Mouse (Mus musculus) adipocyte (in vitro differentiated cells): ENCODE results near the gene Map3k14.
"Not testable (repeated sequence)": the region's sequence is repeated elsewhere in the genome, so short reads cannot be mapped to it uniquely, and the experiment has no call there.

Experiments
- DNase-seq: peaks from one replicate; pipeline ENCODE4 v3.0.0-alpha.2; 2016; ENCODE audit warnings: low spot score

Gene Map3k14

DNA sequence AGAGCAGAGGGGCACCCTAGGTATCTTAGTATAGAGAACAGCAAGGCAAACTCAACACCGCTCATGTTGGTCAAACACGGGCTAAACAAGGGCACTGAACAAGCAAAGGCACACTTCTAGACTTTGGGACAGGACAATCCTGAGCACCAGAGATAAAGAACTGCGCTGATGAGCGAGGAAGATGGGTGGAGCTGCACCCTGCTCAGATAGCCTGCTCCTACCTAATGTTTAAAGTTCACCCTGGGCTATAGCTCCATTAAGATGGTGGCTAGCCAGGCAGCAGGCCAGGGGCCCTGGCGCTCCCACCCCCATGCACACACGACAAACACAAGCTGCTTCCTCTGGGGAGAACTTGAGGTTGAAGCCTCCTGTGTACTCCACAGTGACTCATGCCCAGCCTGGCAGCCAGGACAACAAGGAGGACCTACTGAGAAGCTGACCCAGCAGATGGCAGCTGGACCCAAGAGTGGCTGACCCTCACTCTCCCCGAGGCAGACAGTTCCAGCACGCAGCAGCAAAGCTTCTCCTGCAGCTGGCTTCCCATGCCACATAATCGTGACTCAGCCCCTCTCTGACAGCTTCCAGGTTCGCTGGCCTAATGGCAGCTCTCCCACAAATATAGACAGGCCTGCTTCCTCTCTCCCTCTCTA is 21.1 kb downstream of the Map3k14 start:
- DNase-seq, result peak; percentile 87

- DNase-seq, result no peak
Observed at GRCm38 (mm10) chr11:103244856-103245255, 22.4 kb downstream of the Map3k14 start.

- DNase-seq, result no peak
Observed at GRCm38 (mm10) chr11:103240740-103241139, 26.5 kb downstream of the Map3k14 start.

DNA sequence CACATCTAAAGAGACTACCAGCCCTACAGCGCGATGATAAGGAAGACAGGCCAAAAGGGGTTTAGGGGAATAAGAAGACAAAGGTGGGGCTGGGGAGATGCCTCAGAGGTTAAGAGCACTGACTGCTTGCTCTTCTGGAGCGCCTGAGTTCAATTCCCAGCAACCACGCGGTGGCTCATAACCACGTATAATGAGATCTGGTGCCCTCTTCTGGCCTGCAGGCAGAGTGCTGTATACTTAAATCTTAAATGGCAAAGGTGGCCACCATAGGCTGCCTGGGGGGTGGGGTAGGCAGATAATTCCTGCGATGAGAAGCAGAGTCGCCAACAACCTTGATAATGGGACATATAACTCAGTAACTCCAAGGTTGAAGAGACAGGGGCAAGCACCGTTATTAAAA is 29.5 kb downstream of the Map3k14 start:
- no peak for DNase-seq

GRCm38 (mm10) chr11:103236903-103237302 is 30.4 kb downstream of the Map3k14 start:
- DNase-seq, result no peak

GRCm38 (mm10) chr11:103236431-103236830 is 30.8 kb downstream of the Map3k14 start:
- no peak for DNase-seq

DNA sequence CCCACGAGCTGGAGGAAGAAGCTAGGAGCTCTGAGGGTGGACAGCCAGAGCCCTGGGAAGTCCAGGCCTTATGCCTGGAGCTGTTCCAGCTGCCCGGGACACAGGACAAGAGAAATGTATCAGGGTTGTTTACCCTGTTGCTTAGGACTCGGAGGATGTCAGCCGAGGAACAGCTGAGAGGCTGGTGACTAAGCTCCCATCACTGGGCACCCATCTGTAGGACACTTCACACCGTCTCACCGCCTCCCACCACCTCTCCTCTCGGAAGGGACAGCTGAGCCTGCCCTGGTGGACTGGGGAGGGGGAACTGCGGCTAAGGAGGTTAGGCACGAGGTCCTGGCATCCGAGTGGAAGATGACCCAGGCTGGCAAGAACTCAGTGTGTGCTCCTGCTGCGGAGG is 31.6 kb downstream of the Map3k14 start:
- peak; percentile 53 for DNase-seq

DNA sequence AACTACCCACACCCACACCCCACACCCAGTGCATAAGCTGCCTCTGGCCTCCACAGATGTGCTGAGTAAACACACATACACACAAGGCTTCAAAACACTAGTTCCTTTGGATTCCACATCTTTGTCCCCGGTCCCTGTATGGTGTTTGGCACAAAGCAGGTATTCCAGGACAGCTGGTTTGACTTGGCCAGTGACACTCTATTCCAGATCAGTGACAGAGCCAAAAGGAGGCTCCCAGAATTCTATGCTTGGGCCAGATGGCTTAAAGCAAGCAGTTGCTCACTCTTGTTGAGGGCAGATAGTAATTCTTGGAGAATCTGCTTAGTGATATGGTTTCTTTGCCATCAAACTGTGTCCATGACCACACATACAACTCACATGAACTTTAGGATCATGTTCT is 32.8 kb downstream of the Map3k14 start:
- peak; percentile 56 for DNase-seq

DNA sequence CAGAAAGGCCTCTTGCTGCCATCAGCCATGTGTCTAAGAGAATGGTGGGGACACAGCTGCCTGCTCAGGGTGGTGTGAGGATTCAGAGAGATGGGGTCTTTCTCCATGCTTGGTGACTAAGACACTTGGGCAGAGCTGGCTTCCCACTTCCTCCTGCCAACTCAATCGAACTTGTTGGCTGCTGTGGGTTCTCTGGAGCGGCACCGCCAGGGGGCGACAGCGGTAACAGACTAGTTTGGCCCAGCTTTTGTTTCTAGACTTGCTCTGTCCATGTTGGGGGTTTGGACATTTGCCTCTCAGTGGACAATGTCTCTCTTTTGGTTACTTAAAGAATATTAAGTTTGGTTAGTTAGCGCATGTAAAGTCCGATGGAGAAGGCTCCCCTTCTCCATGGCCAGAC is 34.3 kb downstream of the Map3k14 start:
- peak; percentile 79 for DNase-seq

GRCm38 (mm10) chr11:103231367-103231766 is 35.9 kb downstream of the Map3k14 start:
- DNase-seq, result no peak

DNA sequence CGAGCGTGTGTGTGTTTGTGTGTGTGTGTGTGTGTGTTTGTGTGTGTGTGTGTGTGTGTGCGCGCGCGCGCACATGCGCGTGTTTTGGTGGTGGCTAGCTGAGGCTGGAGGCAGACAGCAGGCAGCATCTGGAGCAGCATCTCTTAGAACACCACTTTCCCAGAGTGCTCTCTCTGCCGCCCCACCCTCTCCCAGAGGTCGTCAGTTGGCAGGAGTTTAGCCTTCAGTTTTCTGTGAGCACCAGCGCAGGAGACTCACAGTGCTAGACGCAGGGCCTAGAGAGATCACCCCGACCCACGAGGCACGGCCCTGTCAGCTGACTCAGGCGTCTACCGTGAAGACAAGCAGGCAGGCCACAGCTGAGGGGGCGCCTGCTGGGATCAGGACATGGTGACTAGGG is 36.6 kb downstream of the Map3k14 start:
- no peak for DNase-seq

GRCm38 (mm10) chr11:103229608-103230007 is 37.7 kb downstream of the Map3k14 start:
- DNase-seq, result no peak

DNA sequence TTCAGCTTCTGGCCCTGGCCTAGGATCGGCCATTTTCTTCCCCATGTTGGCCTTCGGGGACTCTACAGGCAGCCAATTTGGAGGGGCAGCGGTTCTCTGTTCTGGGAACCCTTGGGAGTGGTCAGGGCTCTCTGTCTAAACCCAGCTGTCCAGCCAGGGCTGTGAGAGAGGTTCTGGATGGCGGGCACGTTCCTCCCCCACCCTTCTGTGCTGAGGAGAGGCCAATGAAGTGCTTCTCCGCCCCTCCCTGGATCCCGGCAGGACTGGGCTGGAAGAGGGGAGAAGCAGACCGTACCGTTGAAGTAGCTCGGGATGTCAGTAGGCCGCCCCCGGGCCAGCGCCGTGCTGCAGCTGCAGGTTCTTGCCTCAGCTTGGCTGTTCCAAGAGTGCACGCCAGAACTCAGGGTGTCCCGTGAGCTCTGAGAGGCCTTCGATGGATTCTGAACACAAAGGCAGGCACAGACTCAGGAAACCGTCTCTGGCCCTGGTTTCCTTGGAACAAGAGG is 43.3 kb downstream of the Map3k14 start:
- DNase-seq, result no peak

DNA sequence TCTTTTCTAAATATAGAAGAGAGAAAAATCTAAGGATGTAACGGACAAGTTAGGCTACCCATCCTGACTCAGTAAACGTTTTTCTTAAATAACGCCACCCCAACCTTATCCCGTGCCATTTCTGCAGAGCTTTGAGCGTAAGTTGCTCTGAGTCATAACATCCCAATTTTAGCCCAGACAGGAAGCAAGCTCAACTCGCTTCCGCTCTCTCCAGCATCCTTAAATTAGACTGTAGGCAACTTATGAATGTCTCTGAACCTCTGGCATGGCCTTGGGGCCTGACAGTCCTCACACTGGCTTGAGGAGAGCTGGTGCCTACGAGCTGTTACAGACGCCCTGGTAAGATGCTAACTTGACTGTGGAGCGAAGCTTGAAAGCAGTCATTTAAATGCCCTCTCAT is 43.8 kb downstream of the Map3k14 start:
- DNase-seq, result no peak

DNA sequence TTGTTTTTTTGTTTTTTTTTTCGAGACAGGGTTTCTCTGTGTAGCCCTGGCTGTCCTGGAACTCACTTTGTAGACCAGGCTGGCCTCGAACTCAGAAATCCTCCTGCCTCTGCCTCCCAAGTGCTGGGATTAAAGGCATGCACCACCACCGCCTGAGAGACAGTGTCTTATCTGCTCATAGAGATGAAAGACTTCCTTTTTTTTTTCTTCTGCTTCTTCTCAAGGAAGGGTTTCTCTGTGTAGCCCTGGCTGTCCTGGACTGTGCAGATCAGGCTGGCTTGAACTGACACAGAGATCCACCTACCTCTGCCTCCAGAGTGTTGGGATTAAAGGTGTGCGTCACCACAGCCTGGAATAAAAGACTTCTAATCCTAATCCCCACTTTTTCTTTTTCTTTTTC is 44.6 kb downstream of the Map3k14 start:
- not testable (repeated sequence) for DNase-seq

DNA sequence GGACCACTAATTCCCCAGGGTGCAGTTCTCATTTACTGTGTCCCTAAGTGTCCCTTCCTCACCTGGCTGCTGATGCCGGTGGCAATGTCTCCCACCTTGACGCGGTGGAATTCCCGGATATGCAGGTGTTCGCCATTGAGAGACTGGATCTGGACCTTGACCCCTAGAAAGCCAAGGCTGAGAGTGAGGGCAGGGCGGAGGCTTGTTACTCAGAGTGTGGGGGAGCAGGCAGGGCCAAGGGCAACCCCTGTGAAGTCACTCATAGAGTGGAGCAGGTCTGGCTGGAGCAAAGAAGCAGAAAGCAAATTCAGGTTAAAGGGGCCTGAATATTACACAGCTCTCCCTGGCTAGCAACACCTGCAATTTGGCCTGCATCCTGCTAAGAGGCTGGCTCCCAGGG is 45.8 kb downstream of the Map3k14 start:
- DNase-seq, result no peak

GRCm38 (mm10) chr11:103219995-103220394 is 47.3 kb downstream of the Map3k14 start:
- DNase-seq, result no peak

DNA sequence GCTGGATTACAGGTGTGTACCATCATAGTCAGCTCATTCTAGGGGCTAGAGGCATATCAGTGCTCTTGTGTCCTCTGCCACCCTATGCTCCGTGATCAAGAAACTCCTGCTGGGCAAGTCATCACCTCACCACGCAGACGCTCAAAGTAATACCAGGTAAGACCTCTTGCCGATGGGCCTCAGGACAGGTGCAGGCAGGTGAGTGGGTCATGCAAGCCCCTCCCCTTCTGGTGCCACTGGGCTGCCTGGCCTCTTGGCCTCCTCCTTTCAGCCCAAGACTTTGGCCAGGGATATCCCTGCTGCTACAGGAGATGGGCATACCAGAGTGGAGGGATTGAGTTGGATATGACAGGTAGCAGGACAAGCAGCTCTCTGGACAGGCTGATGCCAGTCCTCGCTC is 48.0 kb downstream of the Map3k14 start:
- DNase-seq, result no peak

DNA sequence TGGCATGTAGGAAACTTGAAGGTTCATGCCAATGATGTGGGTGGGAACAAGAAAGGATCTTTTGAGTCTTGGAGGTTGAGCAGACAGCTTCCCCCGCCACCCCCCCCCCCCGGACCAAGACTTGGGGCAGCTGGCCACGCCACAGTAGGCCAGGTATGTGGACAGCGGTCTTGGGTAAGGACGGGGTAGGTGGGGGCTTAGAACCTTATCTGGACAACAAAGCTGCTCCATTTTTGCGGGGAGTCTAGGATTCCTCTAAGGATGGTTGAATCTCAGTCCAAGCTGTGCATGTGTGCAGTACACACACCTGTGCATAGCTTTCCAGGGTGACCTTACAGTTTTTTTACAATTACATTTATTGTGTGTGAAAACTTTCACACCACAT is 48.8 kb downstream of the Map3k14 start:
- DNase-seq, result no peak

DNA sequence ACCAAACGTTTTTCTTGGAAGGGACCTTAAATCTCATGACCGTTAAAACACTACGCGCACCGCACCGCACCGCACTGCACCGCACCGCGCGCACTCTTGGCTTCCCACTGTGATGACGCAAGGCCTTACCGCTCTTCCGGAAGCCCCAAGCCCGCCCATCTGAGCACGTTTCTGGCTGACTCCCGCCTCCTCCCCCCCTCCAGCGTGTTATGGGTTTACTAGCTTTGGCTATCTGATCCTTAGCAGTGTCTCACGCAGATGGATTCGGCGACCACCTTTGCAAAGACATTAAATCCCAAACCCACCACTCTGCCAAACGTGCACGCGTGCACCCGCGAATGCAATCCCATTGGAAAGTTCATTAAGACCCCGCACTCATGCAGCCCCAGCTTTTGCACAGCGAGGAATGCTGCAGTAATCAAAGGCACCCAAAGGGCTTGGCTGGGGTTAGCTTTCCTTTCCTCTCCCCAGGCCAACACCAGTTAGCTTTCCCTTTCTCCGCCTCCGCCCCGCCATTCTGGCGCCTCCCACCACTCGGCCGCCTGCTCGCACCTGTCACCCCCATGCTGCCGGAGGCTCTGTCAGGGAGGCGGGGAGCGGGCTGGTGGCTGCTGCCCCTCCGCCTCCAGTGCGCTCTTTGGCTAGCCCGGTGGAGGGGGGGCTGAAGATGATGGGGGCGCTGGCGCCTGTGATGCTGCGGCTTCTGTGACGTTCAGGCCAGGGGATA is 49.3 kb downstream of the Map3k14 start, which contains the start of gene Spata32:
TSS of gene Spata32 (minus strand) at position 643 of the 727 bp plus-strand sequence.
- no peak for DNase-seq

- DNase-seq, result no peak
Observed at GRCm38 (mm10) chr11:103215355-103215754, 51.9 kb downstream of the Map3k14 start.

- DNase-seq, result no peak
Observed at GRCm38 (mm10) chr11:103213712-103214111, 53.6 kb downstream of the Map3k14 start.

DNA sequence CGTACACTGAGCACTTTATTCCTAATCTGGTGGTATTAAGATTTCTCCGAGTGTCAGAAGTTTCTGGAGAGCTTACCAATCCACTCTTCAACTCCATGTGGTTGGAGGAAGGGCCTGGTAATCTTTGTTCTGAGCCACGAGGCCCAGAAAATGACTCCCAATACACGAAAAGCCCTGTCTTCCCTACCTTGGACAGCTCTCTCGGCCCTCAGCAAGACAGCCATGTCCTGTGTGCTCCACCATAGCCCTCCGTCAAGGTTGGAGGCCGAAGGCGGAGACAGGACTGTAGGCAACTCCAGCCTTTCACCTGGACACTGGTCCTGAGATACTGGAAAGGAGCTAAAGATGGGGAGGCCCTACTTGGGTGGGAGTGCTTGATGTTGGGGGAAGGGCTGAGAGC is 57.0 kb downstream of the Map3k14 start:
- no peak for DNase-seq

GRCm38 (mm10) chr11:103208458-103208857 is 58.8 kb downstream of the Map3k14 start, which contains the start of gene 1700023F06Rik:
Gene 1700023F06Rik (minus strand): TSS chr11:103208558.
- no peak for DNase-seq
